Mouse (Mus musculus) olfactory bulb, adult 2 months (tissue): ENCODE results near the gene Inpp5b.

Experiments
- CTCF ChIP-seq: fragments of 200-500 bp; IDR thresholded peaks from 2 replicates; pipeline ENCODE4 v1.5.1; 2012; ENCODE audit warnings: low read depth, mild to moderate bottlenecking, low read length, moderate library complexity; ENCODE audit not compliant: insufficient read depth
- POLR2A ChIP-seq: fragments of 200-500 bp; IDR thresholded peaks from 2 replicates; pipeline ENCODE4 v1.6.1; 2012; ENCODE audit warnings: mild to moderate bottlenecking, low read depth, low read length, moderate library complexity; ENCODE audit not compliant: insufficient read depth

- TF ChIP-seq POLR2A: no peak
- TF ChIP-seq CTCF: no peak
Observed at GRCm38 (mm10) chr4:124737486-124737885, 4.2 kb upstream of the Inpp5b start.
